18 mouse cellular contexts compared by ENCODE assay signal in the genomic region with DNA sequence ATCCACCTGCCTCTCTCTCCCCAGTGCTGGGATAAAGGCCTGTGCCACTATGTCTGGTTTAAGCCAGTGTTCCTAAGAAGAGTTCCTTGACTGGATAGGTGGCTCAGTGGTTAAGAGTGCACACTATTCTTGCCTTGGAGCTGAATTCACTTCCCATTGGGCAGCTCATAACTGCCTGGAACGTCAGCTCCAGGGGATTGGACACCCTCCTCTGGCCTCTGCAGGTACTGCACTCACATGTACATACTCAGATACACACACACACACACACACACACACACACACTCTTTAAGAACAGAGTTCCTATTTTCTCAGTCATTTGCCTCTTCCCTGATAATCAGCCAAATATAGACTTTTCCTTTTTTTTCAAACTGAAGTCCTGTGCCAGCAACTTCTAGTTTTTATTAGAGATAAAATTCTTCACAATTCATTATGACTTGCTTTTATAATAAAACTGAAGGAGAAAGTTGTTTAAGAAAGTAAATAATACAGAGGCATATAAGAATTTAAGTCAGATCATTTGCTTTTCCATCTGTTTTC. TPM values are rescaled to one million over a fixed set of nuclear protein-coding genes. Genes with fewer than 3 reads are reported as not detected.
DNase-seq lines count a peak whose midpoint lies in the region; ATAC-seq and TF ChIP-seq lines count a peak whose summit lies in the region.
"Had no signal": no experiment of that assay in that cellular context is flagged by ENCODE, and none has a peak within 500 bp of the region (broad histone marks: within the 10 kb centered on the region; RNA-seq: fewer than 3 reads in every experiment).

No protein-coding gene starts in this region.

- no peak overlapping the region for H3K27ac ChIP-seq in hindbrain, postnatal 0 days
- H3K27ac ChIP-seq in hindbrain, embryonic 14.5 days: no peak overlapping the region
- no peak overlapping the region for H3K27ac ChIP-seq in lung, embryonic 14.5 days (ENCODE audit: low read depth)
- H3K27ac ChIP-seq: hindbrain, embryonic 12.5 days; intestine, embryonic 15.5 days; liver, embryonic 13.5 days; macrophage had no signal

- no peaks in the 10 kb centered on the region for H3K9me3 ChIP-seq in hindbrain, postnatal 0 days (ENCODE audit: low read length)
- no peaks in the 10 kb centered on the region for H3K9me3 ChIP-seq in hindbrain, embryonic 14.5 days (ENCODE audit: control insufficient read depth, low read length)
- H3K9me3 ChIP-seq in lung, embryonic 14.5 days (ENCODE audit: low read depth, low read length): no peaks in the 10 kb centered on the region
- H3K9me3 ChIP-seq: intestine, embryonic 15.5 days; liver, embryonic 13.5 days had no signal

- H3K9ac ChIP-seq in hindbrain, postnatal 0 days (replicated peaks; ENCODE audit: low read length): no peak overlapping the region
- no peak overlapping the region for H3K9ac ChIP-seq in hindbrain, embryonic 14.5 days
- no peak overlapping the region for H3K9ac ChIP-seq in lung, embryonic 14.5 days
- H3K9ac ChIP-seq: hindbrain, embryonic 12.5 days; intestine, embryonic 15.5 days; liver, embryonic 13.5 days had no signal

- 59% methylated on average over 1 of the region's 1 CpGs for WGBS in hindbrain, postnatal 0 days
- 67% methylated on average over 1 of the region's 1 CpGs for WGBS in hindbrain, embryonic 14.5 days
- 74% methylated on average over 1 of the region's 1 CpGs for WGBS in lung, embryonic 14.5 days

- no peaks in the 10 kb centered on the region for H3K27me3 ChIP-seq in hindbrain, postnatal 0 days (ENCODE audit: insufficient read depth, low read length)
- H3K27me3 ChIP-seq in hindbrain, embryonic 14.5 days (ENCODE audit: control insufficient read depth, insufficient read depth, low read length): no peaks in the 10 kb centered on the region
- no peaks in the 10 kb centered on the region for H3K27me3 ChIP-seq in lung, embryonic 14.5 days (ENCODE audit: insufficient read depth, low read length)
- H3K27me3 ChIP-seq: CH12.LX; hindbrain, embryonic 12.5 days; intestine, embryonic 15.5 days; liver, embryonic 13.5 days had no signal

- no peak overlapping the region for H3K4me3 ChIP-seq in hindbrain, postnatal 0 days (ENCODE audit: low read length)
- no peak overlapping the region for H3K4me3 ChIP-seq in hindbrain, embryonic 14.5 days (replicated peaks; ENCODE audit: low read length)
- no peak overlapping the region for H3K4me3 ChIP-seq in lung, embryonic 14.5 days (ENCODE audit: low read depth, low read length)
- H3K4me3 ChIP-seq: hindbrain, embryonic 12.5 days; intestine, embryonic 15.5 days; liver, embryonic 13.5 days had no signal

- peak; percentile 9 for DNase-seq in CD4-positive, CD25-positive, alpha-beta regulatory T cell, adult 2 months (ENCODE audit: low read depth, low spot score)
- DNase-seq in hindbrain, postnatal 0 days (ENCODE audit: low spot score): no peak
- DNase-seq in hindbrain, embryonic 14.5 days (ENCODE audit: low spot score): no peak
- DNase-seq in lung, embryonic 14.5 days: no peak
- no peak for DNase-seq in lung, adult 18-20 months
- DNase-seq in ZHBTc4 (ENCODE audit: low read depth, low spot score): peak; percentile 82
- DNase-seq in cerebellum, adult 9-10 months: no peak
- DNase-seq: cerebellum, postnatal 36 days; liver, embryonic 13.5 days; right cerebral cortex, postnatal 14 days; thymus, postnatal 4 days had no signal

- TF ChIP-seq CTCF in hindbrain, postnatal 0 days (IDR thresholded peaks at IDR 0.05; ENCODE audit: low read depth): peak; percentile 26; the same call in 1 of the 2 replicates
- peak; percentile 31; the same call in 1 of the 2 replicates for TF ChIP-seq CTCF in lung, embryonic 14.5 days (IDR thresholded peaks at IDR 0.05; ENCODE audit: low read depth)

- H3K36me3 ChIP-seq in hindbrain, postnatal 0 days (ENCODE audit: insufficient read depth, low read length): peaks cover 10% of the 10 kb centered on the region; the same call in 1 of the 2 replicates
- peaks cover 37% of the 10 kb centered on the region for H3K36me3 ChIP-seq in hindbrain, embryonic 14.5 days (replicated peaks; ENCODE audit: control insufficient read depth, insufficient read depth)
- peaks cover 26% of the 10 kb centered on the region for H3K36me3 ChIP-seq in lung, embryonic 14.5 days (ENCODE audit: insufficient read depth)

- no peak overlapping the region for H3K4me2 ChIP-seq in hindbrain, postnatal 0 days (ENCODE audit: low read depth, low read length)
- H3K4me2 ChIP-seq in hindbrain, embryonic 14.5 days (replicated peaks): no peak overlapping the region
- no peak overlapping the region for H3K4me2 ChIP-seq in lung, embryonic 14.5 days
- H3K4me2 ChIP-seq: hindbrain, embryonic 12.5 days; intestine, embryonic 15.5 days; liver, embryonic 13.5 days; midbrain, embryonic 11.5 days had no signal

- no peak for ATAC-seq in CD4-positive, CD25-positive, alpha-beta regulatory T cell, adult 4 months
- no peak for ATAC-seq in hindbrain, postnatal 0 days
- no peak for ATAC-seq in hindbrain, embryonic 14.5 days (ENCODE audit: low FRiP score)
- ATAC-seq in lung, embryonic 14.5 days (ENCODE audit: insufficient read depth): no peak
- ATAC-seq: forebrain, embryonic 14.5 days; intestine, embryonic 15.5 days had no signal

- no peaks in the 10 kb centered on the region; the same call in 1 of the 2 replicates for H3K4me1 ChIP-seq in hindbrain, postnatal 0 days (ENCODE audit: insufficient read depth, low read length)
- H3K4me1 ChIP-seq in hindbrain, embryonic 14.5 days (replicated peaks; ENCODE audit: control insufficient read depth, insufficient read depth, low read length): no peaks in the 10 kb centered on the region
- H3K4me1 ChIP-seq in lung, embryonic 14.5 days (ENCODE audit: insufficient read depth): no peaks in the 10 kb centered on the region
- H3K4me1 ChIP-seq: hindbrain, embryonic 12.5 days; intestine, embryonic 15.5 days had no signal

RNA-seq across cellular contexts. Expression of a gene that starts 23.6 kb away (rescaled TPM):
- polyA plus RNA-seq in CD4-positive, CD25-positive, alpha-beta regulatory T cell, adult 4 months (2017; shearing (Covaris generic)): 1 to 10 TPM; 4.9 to 7.1 TPM
- total RNA-seq in hindbrain, postnatal 0 days (2014; rRNA removed): 21.3 and 31.8 TPM in 2 replicates
- polyA plus RNA-seq in hindbrain, postnatal 0 days (2015; fragmentation: Nextera tagmentation; extraction: Ambion mirVana): 5.7 and 6.2 TPM in 2 replicates
- 10.0 and 10.4 TPM in 2 replicates for polyA plus RNA-seq in hindbrain, embryonic 14.5 days (2014; fragmentation: Nextera tagmentation; extraction: Ambion mirVana)
- polyA plus RNA-seq in lung, embryonic 14.5 days (2014; fragmentation: Nextera tagmentation; extraction: Ambion mirVana): 16.0 and 18.4 TPM in 2 replicates

RNA-seq across cellular contexts. Expression of a gene that starts 36.2 kb away (rescaled TPM):
- polyA plus RNA-seq in CD4-positive, CD25-positive, alpha-beta regulatory T cell, adult 4 months (2017; shearing (Covaris generic)): 10 to 100 TPM; 34.8 to 40.9 TPM
- total RNA-seq in hindbrain, postnatal 0 days (2014; rRNA removed): 22.4 and 27.7 TPM in 2 replicates
- polyA plus RNA-seq in hindbrain, postnatal 0 days (2015; fragmentation: Nextera tagmentation; extraction: Ambion mirVana): 23.8 and 24.2 TPM in 2 replicates
- 40.9 and 47.3 TPM in 2 replicates for polyA plus RNA-seq in hindbrain, embryonic 14.5 days (2014; fragmentation: Nextera tagmentation; extraction: Ambion mirVana)
- 46.1 and 47.5 TPM in 2 replicates for polyA plus RNA-seq in lung, embryonic 14.5 days (2014; fragmentation: Nextera tagmentation; extraction: Ambion mirVana)

RNA-seq across cellular contexts. Expression of a gene that starts 49.9 kb away (rescaled TPM):
- polyA plus RNA-seq in CD4-positive, CD25-positive, alpha-beta regulatory T cell, adult 4 months (2017; shearing (Covaris generic)): 1 to 10 TPM; 1.0 to 1.2 TPM
- total RNA-seq in hindbrain, postnatal 0 days (2014; rRNA removed): 138 and 151 TPM in 2 replicates
- polyA plus RNA-seq in hindbrain, postnatal 0 days (2015; fragmentation: Nextera tagmentation; extraction: Ambion mirVana): 33.5 and 34.0 TPM in 2 replicates
- polyA plus RNA-seq in hindbrain, embryonic 14.5 days (2014; fragmentation: Nextera tagmentation; extraction: Ambion mirVana): 31.0 and 33.9 TPM in 2 replicates
- 8.2 and 10.3 TPM in 2 replicates for polyA plus RNA-seq in lung, embryonic 14.5 days (2014; fragmentation: Nextera tagmentation; extraction: Ambion mirVana)

Comparison
In these comparisons a context has a peak if more than half of its experiments do, and no peak if none do; other contexts are left out.
1. DNase-seq: peak in CD4-positive, CD25-positive, alpha-beta regulatory T cell, adult 2 months (single experiment) and ZHBTc4 (single experiment); none in hindbrain, postnatal 0 days (single experiment), hindbrain, embryonic 14.5 days (single experiment), lung, embryonic 14.5 days (single experiment), lung, adult 18-20 months (0 of 2) and cerebellum, adult 9-10 months (single experiment).